Mouse (Mus musculus): ENCODE data around the gene Gfra1.

The Gfra1 gene

DNA sequence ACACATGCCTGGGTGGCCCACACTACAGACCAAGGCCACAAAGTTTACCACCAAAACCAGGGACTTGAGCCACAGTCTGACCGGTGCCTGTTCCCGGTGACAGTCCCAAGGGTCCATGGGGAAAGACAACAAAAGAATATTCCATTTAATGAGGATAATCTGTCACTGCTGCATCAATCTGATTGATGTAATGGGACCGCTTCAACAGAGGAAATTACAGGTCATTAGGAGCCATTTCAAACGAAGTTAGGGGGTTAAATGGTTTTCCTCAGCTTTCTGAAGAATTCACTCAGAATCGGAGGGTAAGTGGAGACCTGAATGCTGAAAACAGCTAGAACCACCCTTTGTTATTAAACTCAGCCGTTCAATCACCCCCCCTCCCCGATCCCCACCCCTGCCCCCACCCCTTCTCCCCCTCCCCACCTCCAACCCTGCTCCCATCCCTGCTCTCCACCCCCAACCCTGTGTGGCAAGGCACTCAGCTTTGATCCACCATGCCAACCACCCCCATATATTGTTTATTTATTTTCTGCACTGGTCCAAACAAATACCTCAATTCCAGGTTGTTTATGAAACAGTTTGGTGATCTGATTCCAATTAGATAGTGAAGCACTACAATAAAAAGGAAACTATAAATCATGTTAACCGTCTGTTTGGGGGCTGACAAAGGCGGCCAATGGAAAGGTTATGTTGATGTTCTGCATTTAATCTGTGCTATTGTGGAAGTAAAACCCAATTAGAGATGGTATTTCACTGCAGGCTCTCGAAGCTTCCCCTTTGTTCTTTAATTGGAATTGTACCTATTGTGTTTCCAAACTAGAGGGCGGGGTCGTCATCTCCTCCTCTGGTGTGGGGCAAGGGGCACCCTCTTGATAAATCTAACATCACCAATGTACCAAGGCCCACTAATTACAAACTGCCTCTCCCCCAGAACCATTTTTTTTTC lies 119.9 kb downstream of the Gfra1 start:
- DNase-seq (ENCODE audit: low read depth, low spot score) = no peak

DNA sequence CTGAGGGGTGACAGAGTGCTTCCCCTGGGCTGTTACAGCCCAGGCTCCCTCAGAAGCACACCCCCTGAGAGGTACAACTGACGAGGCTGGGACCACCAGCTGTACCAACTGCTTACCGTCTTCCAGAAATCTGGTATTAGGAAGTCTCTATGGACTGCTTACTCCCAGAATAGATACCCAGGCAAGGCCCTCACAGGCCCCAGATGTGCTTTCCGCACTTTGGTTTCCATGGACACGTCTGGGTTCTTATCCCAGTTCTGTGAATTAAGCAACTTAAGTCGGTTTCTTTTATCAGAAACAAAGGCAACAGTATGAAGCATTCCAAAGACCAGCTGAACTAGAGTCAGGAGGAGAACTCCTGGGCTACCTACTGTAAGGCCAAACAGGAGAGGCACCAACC lies 126.4 kb downstream of the Gfra1 start:
- no peak for DNase-seq (ENCODE audit: low read depth, low spot score)

DNA sequence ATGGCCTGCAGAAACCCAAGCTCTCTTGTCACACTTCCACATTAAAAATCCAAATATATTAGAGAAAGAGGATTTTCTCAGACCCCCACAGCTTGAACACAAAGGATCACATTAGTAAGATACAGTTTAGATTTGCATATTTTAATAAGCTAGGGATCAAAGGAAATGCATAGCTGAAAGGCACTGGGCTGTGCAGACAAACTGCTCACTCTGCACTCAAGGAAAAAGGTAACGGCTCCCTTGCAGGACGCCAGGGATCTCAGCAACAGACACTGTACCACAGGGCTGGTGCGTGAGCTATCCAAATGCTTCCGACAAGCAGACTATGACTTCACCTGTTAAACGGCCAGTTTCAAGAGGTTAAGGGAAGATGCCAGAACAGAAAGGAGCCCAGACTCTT lies 127.7 kb downstream of the Gfra1 start:
- DNase-seq (ENCODE audit: low read depth, low spot score) = no peak

DNA sequence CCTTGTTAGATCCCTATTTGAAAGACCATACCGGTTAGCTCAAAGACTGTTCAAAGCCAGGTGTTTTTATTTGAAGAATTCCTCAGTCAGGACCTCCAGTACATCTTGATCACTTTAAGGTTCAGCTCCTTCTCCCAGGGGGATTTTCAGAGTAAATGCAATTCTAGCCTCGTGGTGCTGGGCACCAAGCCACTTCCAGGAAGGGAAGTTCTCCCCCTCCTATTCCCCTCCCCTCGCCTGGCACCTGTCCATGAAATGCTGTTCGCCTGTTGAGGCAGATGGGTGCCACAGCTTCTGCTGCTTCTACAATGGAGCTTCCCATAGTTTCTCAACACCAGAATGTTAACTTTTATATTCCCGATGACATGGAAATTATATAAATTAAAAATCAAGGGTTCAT lies 139.2 kb downstream of the Gfra1 start:
- DNase-seq (ENCODE audit: low read depth, low spot score) = no peak

DNA sequence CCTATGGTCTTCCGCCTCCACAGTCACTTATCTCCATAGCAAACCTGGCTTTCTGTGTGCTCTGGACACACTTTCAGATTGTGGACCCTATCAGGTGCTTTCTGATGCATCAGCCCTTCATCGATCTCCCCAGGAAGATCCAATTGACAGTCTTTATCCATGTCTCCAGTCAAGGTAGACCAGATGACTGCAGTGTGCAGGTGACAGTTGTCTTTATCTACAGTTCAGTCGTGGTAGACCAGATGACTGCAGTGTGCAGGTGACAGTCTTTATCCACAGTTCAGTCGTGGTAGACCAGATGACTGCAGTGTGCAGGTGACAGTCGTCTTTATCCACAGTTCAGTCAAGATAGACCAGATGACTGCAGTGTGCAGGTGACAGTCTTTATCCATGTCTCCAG lies 140.0 kb downstream of the Gfra1 start:
- DNase-seq (ENCODE audit: low read depth, low spot score) = no peak

DNA sequence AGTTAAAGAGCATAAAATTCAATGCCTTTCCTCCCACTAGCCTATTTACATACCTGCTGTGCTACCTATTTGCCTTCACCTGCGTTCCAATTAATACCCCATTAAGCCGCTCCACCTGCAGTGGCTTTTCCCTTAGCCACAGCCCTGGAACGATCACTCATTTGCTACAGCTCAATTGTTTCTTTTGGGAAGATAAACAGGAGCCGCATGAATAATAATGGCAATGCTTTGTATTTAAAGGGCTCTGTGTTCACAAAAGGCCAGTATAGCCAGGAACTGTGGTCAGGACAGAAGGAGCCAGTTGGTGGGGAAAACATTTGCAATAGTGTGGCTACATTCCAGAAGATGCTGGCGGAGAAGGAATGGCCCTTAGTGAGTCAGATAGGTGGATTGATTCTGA lies 141.1 kb downstream of the Gfra1 start:
- DNase-seq (ENCODE audit: low read depth, low spot score) = no peak

DNA sequence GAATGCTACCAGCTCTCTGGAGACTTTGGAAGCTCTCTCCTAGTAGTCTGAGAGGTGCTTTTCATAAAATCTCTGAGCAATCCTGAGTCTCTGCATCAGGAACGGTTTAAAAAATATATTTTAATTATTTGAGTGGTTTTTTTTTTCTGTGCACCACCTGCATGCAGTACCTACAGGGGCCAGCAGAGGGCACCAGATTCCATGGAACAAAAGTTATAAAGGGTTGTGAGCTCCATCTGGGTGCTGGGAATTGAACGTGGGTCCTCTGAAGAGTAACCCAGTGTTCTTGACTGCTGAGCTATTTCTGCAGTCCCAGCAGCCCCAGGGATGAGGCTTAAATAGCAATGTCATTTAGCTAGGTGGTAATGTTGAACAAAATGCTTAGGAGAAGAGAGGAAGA lies 141.9 kb downstream of the Gfra1 start:
- peak; percentile 1 for DNase-seq (ENCODE audit: low read depth, low spot score)

DNA sequence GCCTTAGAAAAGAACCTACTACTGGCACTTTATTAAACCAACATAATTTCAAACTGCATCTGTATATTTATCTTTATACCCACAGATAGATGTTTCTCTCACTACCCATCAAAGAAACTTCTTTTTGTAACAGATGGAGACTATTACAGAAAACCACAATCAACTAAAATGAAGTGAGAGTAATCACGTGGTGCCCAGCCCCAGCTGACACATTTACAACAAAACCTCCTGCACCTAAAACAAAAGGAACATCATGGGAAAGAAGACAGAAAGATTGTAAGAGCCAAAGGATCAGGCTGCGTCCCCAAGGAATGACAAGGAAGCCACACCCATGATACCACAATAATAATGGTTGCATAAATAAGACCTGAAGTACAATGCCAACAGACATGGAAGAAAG lies 143.2 kb downstream of the Gfra1 start:
- no peak for DNase-seq (ENCODE audit: low read depth, low spot score)

DNA sequence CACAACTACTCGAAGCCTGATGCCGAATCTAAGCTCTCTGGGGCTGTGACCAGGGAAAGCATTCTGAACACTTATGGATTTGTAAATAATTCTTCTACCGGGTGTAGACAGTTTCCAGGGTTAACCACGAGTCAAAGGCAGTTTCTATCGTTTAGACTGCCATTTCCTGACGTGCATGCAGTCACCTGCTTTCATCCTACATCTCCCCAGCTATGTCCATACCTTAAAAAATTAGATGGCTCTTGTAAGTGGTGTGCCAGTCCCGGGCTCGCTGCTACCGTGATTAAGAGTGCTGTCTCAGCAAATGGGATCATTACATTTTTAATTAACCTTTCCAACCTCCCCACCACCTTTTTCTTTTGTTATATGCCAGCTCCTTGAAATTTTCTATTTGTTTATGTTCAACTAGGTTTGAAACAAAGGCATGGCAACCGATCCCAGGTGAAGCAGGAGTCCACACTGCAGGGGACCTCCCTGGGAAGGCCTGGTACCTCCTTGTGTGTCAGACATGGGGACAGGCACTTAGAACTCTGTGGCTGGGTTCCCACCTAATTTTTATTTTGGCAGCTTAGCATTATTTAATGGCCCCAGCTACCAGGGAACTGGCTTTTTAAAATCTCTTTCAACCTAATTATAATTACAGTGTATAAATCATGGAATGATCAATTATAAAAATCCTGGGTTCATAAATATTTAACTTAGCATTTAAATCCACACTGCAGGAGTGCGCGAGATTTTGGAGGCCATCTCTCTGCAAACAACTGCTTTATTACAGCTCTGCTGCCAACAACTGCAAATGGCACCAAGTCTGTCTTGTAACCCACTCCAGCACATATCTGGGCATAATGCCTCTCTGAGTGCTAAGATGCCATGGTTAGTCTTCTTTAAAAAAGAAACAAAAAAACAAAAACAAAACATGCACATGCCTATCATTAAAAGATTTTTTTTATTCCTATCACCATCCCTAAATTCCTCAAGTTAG lies 145.1 kb downstream of the Gfra1 start:
- no peak for DNase-seq (ENCODE audit: low read depth, low spot score)

DNA sequence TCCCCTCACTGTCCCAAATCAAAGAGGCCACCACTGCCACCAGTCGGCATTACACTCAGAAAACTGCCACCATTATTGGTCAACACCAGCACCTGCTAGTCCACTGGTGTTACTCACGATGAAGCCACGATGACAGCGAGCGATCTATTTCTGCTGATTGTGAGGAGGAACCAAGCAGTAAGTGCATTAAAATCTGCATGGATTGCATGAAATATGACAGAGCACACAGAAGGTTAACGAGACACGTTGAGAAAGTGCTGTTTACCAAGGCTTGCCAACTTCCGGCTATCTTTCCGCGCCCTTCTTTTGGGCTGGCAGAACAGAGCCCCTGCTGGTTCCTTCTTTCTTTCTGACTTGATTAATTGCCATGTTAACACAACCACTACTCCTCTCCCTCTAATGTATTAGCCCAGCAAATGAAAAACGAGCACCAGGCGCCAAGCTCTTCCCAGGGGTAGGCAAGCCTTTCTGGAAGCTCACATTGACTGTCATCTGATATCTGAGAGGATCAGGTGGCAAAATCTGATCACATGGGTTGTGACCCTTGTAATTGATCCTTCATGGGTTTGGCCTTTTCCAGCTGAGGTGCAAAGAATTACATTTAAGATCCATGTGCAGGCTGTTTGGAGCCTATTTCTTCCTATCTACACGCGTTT lies 146.0 kb downstream of the Gfra1 start:
- no peak for DNase-seq (ENCODE audit: low read depth, low spot score)

DNA sequence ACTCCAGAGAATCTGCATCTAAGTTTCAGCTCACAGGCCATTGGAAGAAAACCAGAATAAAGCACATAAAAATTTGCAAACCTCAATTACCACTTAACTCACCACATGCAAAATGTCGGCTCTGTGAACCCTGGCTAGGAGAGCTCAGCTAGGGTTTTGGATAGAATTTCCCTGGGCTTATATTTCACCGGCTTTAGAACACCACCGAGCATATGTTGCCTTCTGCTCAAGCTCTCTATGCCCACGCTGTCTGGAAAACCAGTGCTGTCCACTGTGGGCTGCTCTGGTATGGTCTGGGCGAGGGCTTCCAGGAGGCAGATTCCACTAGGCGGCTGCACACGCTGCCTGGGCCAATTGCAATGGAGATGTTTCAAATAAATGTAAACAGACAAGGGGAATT lies 154.6 kb downstream of the Gfra1 start:
- DNase-seq (ENCODE audit: low read depth, low spot score) = no peak

DNA sequence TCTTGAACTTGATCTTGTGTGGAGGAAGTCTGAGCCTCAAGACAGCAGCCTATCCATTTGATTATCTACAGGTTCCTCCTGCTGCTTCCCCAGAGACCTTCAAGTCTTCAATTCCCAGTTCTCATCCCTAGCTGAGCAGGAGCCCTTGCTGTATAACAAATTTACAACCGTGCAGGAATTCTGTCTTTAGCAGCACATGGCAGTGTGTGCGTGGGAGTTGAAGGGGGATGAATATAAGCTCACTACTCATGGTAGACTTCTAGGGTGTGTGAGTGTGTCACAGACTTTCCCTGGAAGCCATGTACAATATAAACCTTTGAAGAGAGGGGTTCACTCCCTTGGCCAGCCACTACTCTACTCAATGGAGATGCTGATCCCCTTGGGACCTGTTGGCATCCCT lies 157.8 kb downstream of the Gfra1 start:
- DNase-seq (ENCODE audit: low read depth, low spot score) = no peak

DNA sequence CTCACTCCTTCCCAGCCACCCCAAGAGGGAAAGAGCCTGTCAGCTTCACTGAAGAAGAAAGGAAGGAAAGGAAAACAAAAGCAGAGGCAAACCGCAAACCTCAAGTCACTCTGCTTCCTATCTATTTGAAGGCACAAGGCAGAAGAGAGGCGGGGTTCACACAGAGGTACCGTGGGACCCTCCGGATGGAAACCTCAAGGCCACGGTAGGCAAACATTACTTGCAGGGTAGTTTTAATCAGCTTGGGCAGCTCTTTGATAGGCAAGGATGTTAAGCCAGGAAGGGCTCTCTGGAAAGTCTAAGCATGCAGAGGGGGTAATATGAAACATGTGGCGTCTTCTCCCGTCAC lies 158.9 kb downstream of the Gfra1 start:
- no peak for DNase-seq (ENCODE audit: low read depth, low spot score)

DNA sequence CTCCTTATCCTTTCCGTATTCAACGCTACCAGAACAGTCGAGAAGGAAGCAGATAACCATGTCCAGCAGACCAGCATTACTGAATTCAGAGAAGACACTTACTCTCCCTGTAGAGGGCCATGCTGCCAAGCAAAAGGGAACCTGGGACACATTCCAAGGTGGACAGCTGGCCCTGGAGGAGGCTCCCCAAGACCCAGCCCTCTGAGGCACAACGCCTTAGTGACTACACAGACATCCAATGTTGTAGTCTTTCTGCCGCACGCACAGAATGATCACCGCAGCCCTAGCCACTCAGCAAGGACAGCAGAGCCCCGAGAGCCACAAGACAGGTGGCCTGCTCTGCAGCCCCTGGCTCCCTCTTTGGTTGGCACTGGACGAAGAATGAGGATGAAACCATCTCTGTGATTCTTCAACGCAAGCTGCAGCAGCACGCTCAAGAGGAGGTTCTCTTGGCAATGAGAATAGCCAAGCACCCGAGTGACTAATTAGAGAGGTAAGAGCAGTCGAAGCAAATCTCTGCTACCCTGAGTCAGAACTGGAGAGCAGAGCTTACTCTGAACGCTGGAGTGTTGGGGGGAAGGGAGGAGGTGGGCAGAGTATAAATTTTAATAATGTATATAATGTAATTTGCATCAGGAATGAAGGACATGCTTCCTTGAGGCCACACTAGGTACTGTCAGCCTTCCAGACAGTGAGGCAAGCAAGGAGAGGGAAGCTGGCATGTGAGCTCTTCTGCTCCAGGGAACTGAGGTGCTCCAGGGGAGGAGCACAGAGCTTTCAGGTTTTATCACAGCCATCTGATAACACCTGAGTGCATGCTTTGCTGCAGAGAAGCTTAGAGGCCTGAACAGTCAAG lies 159.5 kb downstream of the Gfra1 start:
- DNase-seq (ENCODE audit: low read depth, low spot score) = no peak

DNA sequence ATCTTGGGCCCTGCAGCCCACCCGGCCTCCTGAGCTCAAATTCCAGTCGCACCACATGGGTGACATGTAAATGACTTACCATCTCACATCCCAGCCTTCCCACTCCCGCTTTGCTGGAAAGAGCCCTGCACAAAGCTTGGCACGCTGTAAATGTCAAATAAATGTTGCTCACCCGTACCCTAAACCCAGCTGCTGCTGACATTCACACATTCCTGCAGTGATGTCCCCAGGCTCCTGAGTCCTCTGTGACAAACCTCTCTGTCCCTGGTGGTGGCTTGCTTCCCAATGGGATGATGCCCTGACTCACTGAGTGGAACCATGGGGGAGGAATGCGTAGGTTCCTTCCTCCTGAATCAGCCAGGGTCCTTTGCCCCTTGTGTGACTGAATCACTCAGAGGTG lies 167.6 kb downstream of the Gfra1 start:
- no peak for DNase-seq (ENCODE audit: low read depth, low spot score)

DNA sequence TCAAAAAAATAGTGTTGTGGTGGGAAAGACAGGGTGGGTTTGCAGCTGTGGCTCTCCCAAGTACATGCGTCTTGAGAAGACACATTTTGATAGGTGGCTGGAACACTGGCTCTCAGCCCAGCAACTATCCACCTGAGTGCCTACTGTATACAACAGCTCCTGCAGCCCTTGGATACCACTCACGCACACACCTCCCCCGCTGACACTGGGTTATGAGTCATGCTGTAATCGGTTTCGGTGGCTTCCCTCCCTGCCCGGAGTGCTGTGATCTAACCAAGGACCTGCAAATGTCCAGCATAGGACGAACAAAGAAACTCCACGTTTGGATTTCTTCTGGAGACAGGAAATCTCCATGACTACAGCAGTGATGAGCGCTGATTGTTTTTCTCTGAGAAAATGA lies 180.4 kb downstream of the Gfra1 start:
- no peak for DNase-seq (ENCODE audit: low read depth, low spot score)

DNA sequence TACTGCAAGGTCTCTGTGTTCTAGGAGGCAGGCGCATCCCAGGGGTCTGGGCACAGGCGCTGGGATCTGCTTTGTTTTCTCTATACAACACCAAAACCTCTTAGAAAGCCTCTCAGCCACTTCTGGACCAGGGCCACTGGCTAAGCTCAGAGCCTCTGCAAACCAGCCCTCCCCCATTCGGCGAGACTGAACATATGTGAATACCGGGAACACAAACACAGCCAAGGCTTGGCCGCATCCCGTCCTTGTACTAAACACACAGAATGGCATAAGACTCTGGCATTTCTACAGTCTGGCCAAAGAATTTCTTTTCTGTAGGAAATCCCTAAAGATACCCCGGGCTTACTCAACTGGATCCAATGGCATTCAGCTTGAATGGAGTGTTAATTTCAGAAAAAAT lies 183.9 kb downstream of the Gfra1 start:
- DNase-seq (ENCODE audit: low read depth, low spot score) = no peak

DNA sequence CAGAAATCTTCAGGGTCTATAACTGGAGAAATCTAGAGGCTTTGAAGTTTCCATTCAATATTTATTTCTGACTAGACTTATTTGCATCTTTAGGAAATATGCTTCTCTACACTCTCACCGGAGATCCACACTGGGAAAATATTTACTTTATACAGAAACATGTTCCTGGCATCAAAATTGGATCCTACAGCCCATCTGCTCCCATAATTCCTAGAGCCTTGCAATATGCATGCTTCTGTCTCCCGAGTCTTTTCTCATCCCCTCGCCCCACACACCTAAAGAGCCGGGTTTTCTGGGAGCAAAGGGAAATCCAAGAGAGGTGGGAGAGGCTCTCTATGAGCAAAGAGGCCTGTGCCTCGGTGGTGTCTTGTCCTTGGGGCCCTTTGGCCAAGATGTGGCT lies 184.9 kb downstream of the Gfra1 start:
- DNase-seq (ENCODE audit: low read depth, low spot score) = no peak

DNA sequence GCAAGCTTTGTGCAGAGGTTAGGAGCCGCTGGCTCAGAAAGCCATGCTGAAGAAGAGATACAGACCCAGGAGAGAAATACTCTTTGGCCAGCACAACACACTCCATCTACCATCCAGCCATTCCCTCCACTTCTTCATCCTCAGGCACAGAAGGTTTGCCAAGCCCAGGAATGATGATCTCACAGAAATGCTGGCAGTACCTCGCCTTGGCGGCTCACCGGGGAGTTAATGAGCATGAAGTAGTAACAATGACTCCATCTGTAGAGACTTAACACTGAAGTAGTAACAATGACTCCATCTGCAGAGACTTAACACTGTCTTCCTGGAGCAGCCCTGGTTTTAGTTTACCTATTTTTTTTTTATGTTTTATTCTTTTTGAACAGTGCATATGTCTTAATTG lies 187.2 kb downstream of the Gfra1 start:
- no peak for DNase-seq (ENCODE audit: low read depth, low spot score)

DNA sequence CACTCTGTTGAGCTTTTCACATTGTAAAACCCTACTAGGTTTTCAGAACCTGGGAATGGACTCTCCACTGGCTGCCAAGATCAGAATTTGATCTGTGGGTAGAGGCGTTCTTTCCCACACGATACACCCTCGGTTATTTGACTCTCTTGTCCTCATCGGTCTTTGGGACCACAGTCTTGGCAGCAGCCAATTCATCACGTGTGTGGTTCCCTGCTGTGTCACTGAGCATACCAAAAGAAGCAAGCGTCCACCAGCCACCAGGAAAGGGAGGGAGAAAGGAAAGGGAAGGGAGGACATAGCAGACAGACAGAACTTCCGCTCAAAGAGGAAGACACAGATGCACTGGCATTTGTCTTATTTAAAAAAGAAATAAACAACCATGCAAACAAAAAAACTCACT lies 189.1 kb downstream of the Gfra1 start:
- DNase-seq (ENCODE audit: low read depth, low spot score) = no peak

DNA sequence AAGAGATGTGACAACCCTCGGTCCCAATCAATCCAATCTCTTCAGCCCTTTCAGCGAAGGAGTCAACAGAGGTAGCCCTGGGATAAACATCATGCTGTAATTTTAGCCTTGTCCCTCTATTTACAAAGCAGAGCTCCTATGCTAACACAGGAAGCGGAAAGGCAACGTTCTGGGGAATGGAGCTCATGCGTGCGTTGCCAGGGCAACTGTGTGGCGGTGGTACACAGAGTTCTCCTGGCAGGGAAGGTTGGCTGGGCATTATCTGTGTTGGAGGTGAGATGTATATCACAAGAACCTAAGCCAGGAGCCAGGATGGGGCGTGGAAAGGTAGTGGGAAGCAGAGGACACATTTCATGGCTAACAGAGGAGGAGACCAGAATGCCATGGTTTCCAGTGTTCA lies 194.8 kb downstream of the Gfra1 start:
- DNase-seq (ENCODE audit: low read depth, low spot score) = no peak

Data from A20 (cell line).